Mouse (Mus musculus) kidney, postnatal 0 days (tissue): ENCODE results near the gene Ikzf3. TPM values are rescaled to one million over a fixed set of nuclear protein-coding genes. Genes with fewer than 3 reads are reported as not detected.

Experiments
- ATAC-seq: fragments of 200-750 bp; cut with Nextera tagmentation; replicated peaks from 2 replicates; pipeline ENCODE4 v1.8.0; 2017; ENCODE audit warnings: low read depth, moderate number of reproducible peaks, moderate TSS enrichment, moderate library complexity; ENCODE audit not compliant: low FRiP score
- DNase-seq: peaks from one replicate; pipeline ENCODE4 v3.0.0-alpha.2; 2016; ENCODE audit warnings: low spot score
- H3K27ac ChIP-seq: fragments of 300-500 bp; sonication (generic); 2 replicates; pipeline ENCODE4 v1.5.1; 2014; ENCODE audit warnings: mild to moderate bottlenecking
- H3K27me3 ChIP-seq: fragments of 300-500 bp; sonication (generic); 2 replicates; pipeline ENCODE4 v1.6.1; 2014; ENCODE audit warnings: low read length, mixed read lengths; ENCODE audit not compliant: insufficient read depth
- H3K36me3 ChIP-seq: fragments of 300-500 bp; sonication (generic); 2 replicates; pipeline ENCODE4 v1.6.1; 2014; ENCODE audit warnings: low read length, mixed read lengths; ENCODE audit not compliant: insufficient read depth
- H3K4me1 ChIP-seq: fragments of 300-500 bp; sonication (generic); replicated peaks from 2 replicates; pipeline ENCODE4 v1.6.1; 2014; ENCODE audit warnings: antibody characterized with exemption, low read length, mixed read lengths; ENCODE audit not compliant: insufficient read depth
- H3K4me2 ChIP-seq: fragments of 300-500 bp; sonication (generic); 2 replicates; pipeline ENCODE4 v1.6.1; 2014; ENCODE audit warnings: mild to moderate bottlenecking, low read length, moderate library complexity, mixed read lengths
- H3K4me3 ChIP-seq: fragments of 300-500 bp; sonication (generic); replicated peaks from 2 replicates; pipeline ENCODE4 v1.5.1; 2014; ENCODE audit warnings: low read depth, low read length
- H3K9ac ChIP-seq: fragments of 300-500 bp; sonication (generic); 2 replicates; pipeline ENCODE4 v1.6.1; 2014; ENCODE audit warnings: low read depth, low read length
- H3K9me3 ChIP-seq: fragments of 300-500 bp; sonication (generic); replicated peaks from 2 replicates; pipeline ENCODE4 v1.6.1; 2016; ENCODE audit warnings: low read length, inconsistent platforms, mixed read lengths
- CTCF ChIP-seq: IDR thresholded peaks from 2 replicates; pipeline ENCODE4 v1.5.1; 2016; ENCODE audit warnings: antibody characterized with exemption, low read depth, mild to moderate bottlenecking, moderate library complexity
- WGBS: fragments of 180-500 bp; shearing (Covaris S2); extraction: QIAGEN DNeasy Blood & Tissue Kit; methylation state at CpG from one replicate; pipeline ENCODE4 v1.1.7; 2014; 5-methylcytosine and 5-hydroxymethylcytosine counted together
- polyA plus RNA-seq: library from polyadenylated mRNA; unstranded; fragments of >200 nt; fragmentation: Nextera tagmentation; extraction: Ambion mirVana; gene quantifications from 2 replicates; pipeline ENCODE4 v1.2.1, GENCODE M21; 2015

Gene Ikzf3
- polyA plus RNA-seq, 1 experiment from 2014 or later: 0.29 TPM

GRCm38 (mm10) chr11:98448191-98448790 lies 97.5 kb downstream of the Ikzf3 start:
- Histone ChIP-seq H3K4me3 (peak overlapping the region; percentile 42), H3K4me2 (peak overlapping the region; percentile 54), H3K4me1 (peaks cover 6% of the 10 kb centered on the region; the same call in 1 of the 2 replicates), H3K27ac (peak overlapping the region; percentile 96), H3K9me3 (no peaks in the 10 kb centered on the region), H3K9ac (peak overlapping the region; percentile 66; the same call in 1 of the 2 replicates), H3K27me3 (no peaks in the 10 kb centered on the region), H3K36me3 (0 out of 2 replicates have a peak, but pooled peaks cover 6% of the 10 kb centered on the region)
- DNase-seq (peak; percentile 57), ATAC-seq (peak; percentile 42; the same call in 1 of the 2 replicates)
- 31% methylated on average over 13 of the region's 13 CpGs for WGBS
- no peak for TF ChIP-seq CTCF

GRCm38 (mm10) chr11:98447475-98447834 lies 98.4 kb downstream of the Ikzf3 start:
- DNase-seq: no peak
- TF ChIP-seq CTCF: no peak
- peak overlapping the region; percentile 96 for H3K27ac ChIP-seq
- no peaks in the 10 kb centered on the region for H3K9me3 ChIP-seq
- peaks cover 6% of the 10 kb centered on the region; the same call in 1 of the 2 replicates for H3K4me1 ChIP-seq
- no peaks in the 10 kb centered on the region for H3K27me3 ChIP-seq
- peak overlapping the region; percentile 54 for H3K4me2 ChIP-seq
- H3K9ac ChIP-seq: peak overlapping the region; percentile 66
- 0 out of 2 replicates have a peak, but pooled peaks cover 6% of the 10 kb centered on the region for H3K36me3 ChIP-seq
- H3K4me3 ChIP-seq: peak overlapping the region; percentile 42
- no peak for ATAC-seq
- WGBS: 9% methylated on average over 7 of the region's 7 CpGs

GRCm38 (mm10) chr11:98446562-98447474 lies 99.0 kb downstream of the Ikzf3 start:
- no peaks in the 10 kb centered on the region for H3K9me3 ChIP-seq
- no peaks in the 10 kb centered on the region for H3K27me3 ChIP-seq
- 0 out of 2 replicates have a peak, but pooled peaks cover 6% of the 10 kb centered on the region for H3K36me3 ChIP-seq
- H3K9ac ChIP-seq: peak overlapping the region; percentile 66
- peak; percentile 74 for DNase-seq
- peaks cover 6% of the 10 kb centered on the region; the same call in 1 of the 2 replicates for H3K4me1 ChIP-seq
- peak overlapping the region; percentile 96 for H3K27ac ChIP-seq
- peak overlapping the region; percentile 42 for H3K4me3 ChIP-seq
- ATAC-seq: peak; percentile 77
- peak overlapping the region; percentile 54 for H3K4me2 ChIP-seq
- TF ChIP-seq CTCF: no peak
- 2% methylated on average over 33 of the region's 33 CpGs for WGBS

DNA sequence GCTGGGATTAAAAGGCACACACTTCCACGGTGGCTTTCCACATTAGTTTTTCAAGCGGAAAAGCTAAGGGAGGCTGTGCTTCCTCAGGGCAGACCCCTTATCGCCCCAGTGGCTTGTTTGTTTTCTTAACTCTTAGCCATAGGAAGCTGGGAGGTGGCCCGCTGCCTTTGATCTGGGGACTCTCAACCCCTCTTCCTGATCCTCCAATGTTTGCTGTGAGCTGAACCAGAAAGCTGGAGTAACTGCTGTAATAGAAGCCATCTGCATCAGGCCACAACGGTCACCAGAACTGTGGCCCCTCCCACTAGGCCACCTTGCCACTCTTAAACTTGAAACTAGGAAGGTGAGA lies 99.6 kb downstream of the Ikzf3 start, which contains the start of gene Grb7:
Gene Grb7, plus strand, starts transcription at position 182 of the 349 bp plus-strand sequence.
- Histone ChIP-seq H3K27ac (peak within 1 kb of the TSS; percentile 96), H3K4me2 (peak within 1 kb of the TSS; percentile 54), H3K36me3 (0 out of 2 replicates have a peak, but pooled peaks cover 4% of the 10 kb centered on the region), H3K4me3 (peak within 1 kb of the TSS; percentile 42), H3K9ac (peak within 1 kb of the TSS; percentile 66), H3K9me3 (no peaks in the 10 kb centered on the region), H3K4me1 (peaks cover 6% of the 10 kb centered on the region; the same call in 1 of the 2 replicates), H3K27me3 (no peaks in the 10 kb centered on the region)
- ATAC-seq (no peak), DNase-seq (peak; percentile 69)
- TF ChIP-seq CTCF: no peak
- 6% methylated on average over 5 of the region's 5 CpGs for WGBS

- no peak overlapping the region for H3K4me2 ChIP-seq
- 34% methylated on average over 4 of the region's 4 CpGs for WGBS
- no peaks in the 10 kb centered on the region for H3K36me3 ChIP-seq
- peaks cover 6% of the 10 kb centered on the region; the same call in 1 of the 2 replicates for H3K4me1 ChIP-seq
- ATAC-seq (no peak), DNase-seq (no peak)
- H3K27me3 ChIP-seq: no peaks in the 10 kb centered on the region
- no peaks in the 10 kb centered on the region for H3K9me3 ChIP-seq
- peak overlapping the region; percentile 96 for H3K27ac ChIP-seq
- no peak for TF ChIP-seq CTCF
- no peak overlapping the region for H3K4me3 ChIP-seq
- H3K9ac ChIP-seq: no peak overlapping the region
Observed at GRCm38 (mm10) chr11:98445679-98446078, 100.2 kb downstream of the Ikzf3 start.

DNA sequence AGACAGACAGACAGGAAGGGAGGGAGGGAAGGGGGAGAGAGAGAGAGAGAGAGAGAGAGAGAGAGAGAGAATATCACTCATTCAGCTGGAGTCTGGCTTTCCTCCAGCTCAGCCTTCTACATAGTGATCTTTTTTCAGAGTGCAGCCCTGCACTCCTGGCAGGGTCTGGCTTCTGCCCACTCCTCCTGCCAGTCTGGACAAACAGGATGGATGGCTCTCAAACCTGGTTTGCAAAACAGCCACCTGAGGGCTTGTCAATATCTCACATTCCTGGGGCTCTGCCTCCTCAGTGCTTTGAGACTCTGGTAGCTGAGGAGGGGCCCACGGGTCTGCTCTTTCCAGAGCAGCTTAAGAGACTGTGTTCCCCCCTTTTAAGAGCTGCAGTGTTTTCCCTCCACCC lies 100.6 kb downstream of the Ikzf3 start:
- Histone ChIP-seq H3K36me3 (no peaks in the 10 kb centered on the region), H3K4me1 (peaks cover 6% of the 10 kb centered on the region; the same call in 1 of the 2 replicates), H3K9ac (no peak overlapping the region), H3K4me3 (no peak overlapping the region), H3K9me3 (no peaks in the 10 kb centered on the region), H3K27ac (peak overlapping the region; percentile 96), H3K4me2 (no peak overlapping the region), H3K27me3 (no peaks in the 10 kb centered on the region)
- TF ChIP-seq CTCF: no peak
- DNase-seq: no peak
- WGBS: 25% methylated on average over 1 of the region's 1 CpGs
- no peak for ATAC-seq
